Mouse (Mus musculus) hindbrain, postnatal 0 days (tissue): ENCODE measurements at regions not wholly inside any gene's neighbourhood (a gene's known extent, or its start where the extent isn't known, plus 50 kb on each side); places are given as distances from the start of the nearest gene placed in this dataset.

Experiments
- ATAC-seq: fragments of 200-750 bp; cut with Nextera tagmentation; 2 replicates; pipeline ENCODE4 v1.8.0; 2017; ENCODE audit warnings: mild to moderate bottlenecking, moderate TSS enrichment, moderate library complexity
- DNase-seq: peaks from one replicate; pipeline ENCODE4 v3.0.0-alpha.2; 2015; ENCODE audit warnings: low spot score
- H3K27ac ChIP-seq: fragments of 300-500 bp; sonication (generic); 2 replicates; pipeline ENCODE4 v1.5.1; 2014; ENCODE audit warnings: mild to moderate bottlenecking
- H3K27me3 ChIP-seq: fragments of 300-500 bp; sonication (generic); 2 replicates; pipeline ENCODE4 v1.6.1; 2014; ENCODE audit warnings: low read length, mixed read lengths; ENCODE audit not compliant: insufficient read depth
- H3K36me3 ChIP-seq: fragments of 300-500 bp; sonication (generic); 2 replicates; pipeline ENCODE4 v1.6.1; 2014; ENCODE audit warnings: low read length, mixed read lengths; ENCODE audit not compliant: insufficient read depth
- H3K4me1 ChIP-seq: fragments of 300-500 bp; sonication (generic); 2 replicates; pipeline ENCODE4 v1.6.1; 2014; ENCODE audit warnings: antibody characterized with exemption, low read length, mixed read lengths; ENCODE audit not compliant: insufficient read depth
- H3K4me2 ChIP-seq: fragments of 300-500 bp; sonication (generic); 2 replicates; pipeline ENCODE4 v1.6.1; 2014; ENCODE audit warnings: low read depth, mild to moderate bottlenecking, low read length, moderate library complexity, mixed read lengths
- H3K4me3 ChIP-seq: fragments of 300-500 bp; sonication (generic); 2 replicates; pipeline ENCODE4 v1.5.1; 2014; ENCODE audit warnings: low read length
- H3K9ac ChIP-seq: fragments of 300-500 bp; sonication (generic); replicated peaks from 2 replicates; pipeline ENCODE4 v1.6.1; 2014; ENCODE audit warnings: mild to moderate bottlenecking, low read length, moderate library complexity, mixed read lengths
- H3K9me3 ChIP-seq: fragments of 300-500 bp; sonication (generic); 2 replicates; pipeline ENCODE4 v1.6.1; 2016; ENCODE audit warnings: low read length, mixed read lengths
- CTCF ChIP-seq: IDR thresholded peaks from 2 replicates; pipeline ENCODE4 v1.5.1; 2016; ENCODE audit warnings: antibody characterized with exemption, control low read depth, low read depth
- WGBS: fragments of 180-500 bp; shearing (Covaris S2); extraction: QIAGEN DNeasy Blood & Tissue Kit; methylation state at CpG from one replicate; pipeline ENCODE4 v1.1.7; 2014; 5-methylcytosine and 5-hydroxymethylcytosine counted together

- Histone ChIP-seq H3K27ac (no peak overlapping the region), H3K4me3 (no peak overlapping the region), H3K9me3 (no peaks in the 10 kb centered on the region), H3K27me3 (no peaks in the 10 kb centered on the region), H3K36me3 (no peaks in the 10 kb centered on the region), H3K4me2 (no peak overlapping the region), H3K4me1 (no peaks in the 10 kb centered on the region), H3K9ac (no peak overlapping the region)
- WGBS, result 73% methylated on average over 6 of the region's 6 CpGs
- DNase-seq, result no peak
- no peak for ATAC-seq
- TF ChIP-seq CTCF, result no peak
These were observed 179.7 kb downstream of the Tpra1 start for GRCm38 (mm10) chr6:89081624-89082300.

- Histone ChIP-seq H3K9me3 (no peaks in the 10 kb centered on the region), H3K4me3 (no peak overlapping the region), H3K4me1 (no peaks in the 10 kb centered on the region), H3K36me3 (no peaks in the 10 kb centered on the region), H3K27me3 (no peaks in the 10 kb centered on the region), H3K27ac (no peak overlapping the region), H3K9ac (no peak overlapping the region), H3K4me2 (no peak overlapping the region)
- TF ChIP-seq CTCF, result peak; percentile 28
- 96% methylated on average over 3 of the region's 3 CpGs for WGBS
- ATAC-seq (no peak), DNase-seq (no peak)
These were observed 182.4 kb downstream of the Tpra1 start for GRCm38 (mm10) chr6:89084437-89084836.

DNA sequence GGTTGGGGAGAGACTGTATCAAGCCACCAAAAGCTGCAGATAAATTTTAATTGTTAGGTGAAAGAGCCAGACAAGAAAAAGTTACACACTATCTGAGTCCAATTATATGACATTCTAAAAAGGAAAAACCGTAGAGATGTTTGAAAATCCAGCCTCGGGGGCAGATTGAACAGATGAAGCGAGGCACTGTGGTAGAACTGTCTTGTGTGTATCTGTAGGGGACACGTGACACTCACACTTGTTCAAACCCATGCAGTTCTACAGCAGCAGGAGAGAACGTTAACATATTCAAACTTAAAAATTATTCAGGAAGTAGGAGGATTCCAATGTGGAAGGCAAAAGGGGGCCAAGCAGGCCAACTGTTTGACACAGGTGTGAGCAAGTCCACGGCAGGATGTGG, 183.1 kb downstream of the Tpra1 start:
- DNase-seq, result no peak
- 84% methylated on average over 6 of the region's 6 CpGs for WGBS
- Histone ChIP-seq H3K27ac (no peak overlapping the region), H3K9ac (no peak overlapping the region), H3K36me3 (no peaks in the 10 kb centered on the region), H3K9me3 (no peaks in the 10 kb centered on the region), H3K4me3 (no peak overlapping the region), H3K27me3 (no peaks in the 10 kb centered on the region), H3K4me2 (no peak overlapping the region), H3K4me1 (no peaks in the 10 kb centered on the region)
- ATAC-seq, result no peak
- TF ChIP-seq CTCF, result no peak

DNA sequence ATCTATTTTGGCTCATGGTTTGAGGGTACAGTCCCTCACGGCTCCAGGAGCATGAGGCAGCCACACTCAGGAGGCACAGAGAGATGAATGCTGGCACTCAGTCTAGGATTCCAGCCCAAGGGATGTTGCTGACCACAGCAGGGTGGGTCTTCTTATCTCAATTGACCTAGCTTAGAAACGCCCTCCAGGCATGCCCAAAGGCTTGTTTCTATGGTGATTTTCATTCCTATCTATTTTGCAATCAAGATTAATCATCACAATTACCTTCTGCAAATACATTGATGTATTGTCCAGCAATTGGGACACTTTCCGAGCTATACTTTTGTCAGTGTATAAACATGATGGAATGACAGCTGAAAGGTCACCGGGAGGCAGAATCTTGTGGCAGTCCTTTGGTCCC, 185.6 kb downstream of the Tpra1 start:
- Histone ChIP-seq H3K9me3 (no peaks in the 10 kb centered on the region), H3K4me1 (no peaks in the 10 kb centered on the region), H3K9ac (no peak overlapping the region), H3K36me3 (no peaks in the 10 kb centered on the region), H3K4me2 (no peak overlapping the region), H3K27ac (no peak overlapping the region), H3K27me3 (no peaks in the 10 kb centered on the region), H3K4me3 (no peak overlapping the region)
- 56% methylated on average over 4 of the region's 4 CpGs for WGBS
- no peak for DNase-seq
- no peak for TF ChIP-seq CTCF
- no peak for ATAC-seq

DNA sequence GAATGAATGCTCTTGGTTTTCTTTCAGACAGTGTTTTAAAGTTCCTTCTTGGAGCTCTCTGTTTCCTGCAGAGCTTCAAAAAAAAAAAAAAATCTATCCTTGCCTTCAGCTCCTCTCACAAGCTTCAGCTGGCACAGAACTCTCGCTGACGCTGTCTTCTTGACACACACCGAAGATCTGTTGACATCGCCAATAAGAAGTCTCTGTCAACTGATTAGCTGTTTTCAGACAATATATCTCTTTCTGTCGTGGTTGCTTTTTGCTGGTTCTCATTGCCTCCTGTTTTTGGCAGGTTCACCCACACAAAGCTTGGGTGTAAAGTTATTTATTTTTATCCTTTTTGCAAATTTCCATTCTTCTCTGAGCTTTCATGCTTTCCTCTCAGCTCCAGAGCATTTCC, 188.0 kb downstream of the Tpra1 start:
- Histone ChIP-seq H3K4me2 (no peak overlapping the region), H3K27ac (no peak overlapping the region), H3K4me1 (no peaks in the 10 kb centered on the region), H3K36me3 (no peaks in the 10 kb centered on the region), H3K4me3 (no peak overlapping the region), H3K27me3 (no peaks in the 10 kb centered on the region), H3K9me3 (no peaks in the 10 kb centered on the region), H3K9ac (no peak overlapping the region)
- WGBS, result 85% methylated on average over 5 of the region's 5 CpGs
- ATAC-seq (no peak), DNase-seq (no peak)
- TF ChIP-seq CTCF, result no peak

DNA sequence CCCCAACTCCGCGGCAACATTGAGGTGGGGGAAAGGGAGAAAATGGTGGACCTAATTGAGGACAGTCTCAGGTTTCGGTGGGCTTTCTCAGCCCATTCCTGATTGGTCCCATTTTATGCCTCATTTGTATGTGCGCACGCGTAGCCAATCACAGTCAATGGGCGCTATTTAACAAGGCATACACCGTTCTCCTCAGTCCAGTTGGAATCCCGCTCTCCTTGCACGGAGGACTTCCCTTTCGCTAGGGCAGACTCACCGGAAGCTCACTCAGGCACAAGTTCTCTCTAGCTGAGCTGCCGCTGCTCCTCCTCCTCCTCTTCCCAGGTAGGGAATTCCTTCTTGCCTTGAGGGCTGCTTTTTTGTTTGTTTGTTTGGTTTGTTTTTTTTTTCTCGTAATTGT, 193.9 kb downstream of the Tpra1 start:
- DNase-seq, result no peak
- H3K27me3 ChIP-seq, result no peaks in the 10 kb centered on the region
- no peaks in the 10 kb centered on the region for H3K36me3 ChIP-seq
- no peak overlapping the region for H3K9ac ChIP-seq
- H3K4me1 ChIP-seq, result no peaks in the 10 kb centered on the region
- H3K4me2 ChIP-seq, result no peak overlapping the region
- no peaks in the 10 kb centered on the region for H3K9me3 ChIP-seq
- no peak overlapping the region for H3K4me3 ChIP-seq
- no peak overlapping the region for H3K27ac ChIP-seq
- TF ChIP-seq CTCF, result no peak
- WGBS, result 95% methylated on average over 14 of the region's 14 CpGs
- ATAC-seq, result no peak

DNA sequence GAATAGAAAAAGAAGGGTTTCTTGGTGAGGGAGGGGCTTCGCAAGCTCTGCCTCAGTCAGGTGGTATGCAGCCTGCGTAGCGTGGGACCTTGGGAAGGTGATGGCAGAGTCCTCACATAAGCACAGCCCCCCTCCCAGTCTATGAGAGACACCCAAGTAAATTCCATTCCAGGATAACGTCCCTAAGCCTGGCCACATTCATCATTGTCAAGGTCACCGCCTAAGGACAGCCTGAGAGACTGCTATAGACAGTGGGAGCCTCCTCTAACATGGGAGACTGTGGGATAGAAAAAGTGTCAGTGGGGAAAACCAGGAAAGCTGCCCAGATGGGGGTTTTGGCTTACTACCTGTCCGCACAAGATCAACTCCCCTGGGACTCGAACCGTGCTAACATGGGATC, 195.5 kb downstream of the Tpra1 start:
- ATAC-seq (no peak), DNase-seq (no peak)
- Histone ChIP-seq H3K27me3 (no peaks in the 10 kb centered on the region), H3K4me1 (no peaks in the 10 kb centered on the region), H3K4me3 (no peak overlapping the region), H3K9me3 (no peaks in the 10 kb centered on the region), H3K36me3 (no peaks in the 10 kb centered on the region), H3K27ac (no peak overlapping the region), H3K4me2 (no peak overlapping the region), H3K9ac (no peak overlapping the region)
- 83% methylated on average over 8 of the region's 8 CpGs for WGBS
- TF ChIP-seq CTCF, result no peak
